Mouse (Mus musculus) limb, embryonic 14.5 days (tissue): ENCODE results near the gene Grap. TPM values are rescaled to one million over a fixed set of nuclear protein-coding genes. Genes with fewer than 3 reads are reported as not detected.
A peak's percentile ranks its signal among the peaks of the same experiment; 100 is the strongest.
"Not testable (repeated sequence)": the region's sequence is repeated elsewhere in the genome, so short reads cannot be mapped to it uniquely, and the experiment has no call there.

Experiments used
- ATAC-seq: fragments of 200-750 bp; cut with Nextera tagmentation; 2 replicates; pipeline ENCODE4 v1.8.0; 2017; ENCODE audit warnings: low read depth, moderate number of reproducible peaks, moderate TSS enrichment; ENCODE audit not compliant: low FRiP score
- DNase-seq: peaks from one replicate; pipeline ENCODE4 v3.0.0-alpha.2; 2015; ENCODE audit warnings: low spot score
- H3K27ac ChIP-seq: fragments of 300-500 bp; sonication (generic); replicated peaks from 2 replicates; pipeline ENCODE4 v1.5.1; 2014; ENCODE audit warnings: low read depth, mild to moderate bottlenecking, low read length, moderate library complexity, mixed read lengths
- H3K27me3 ChIP-seq: fragments of 300-500 bp; sonication (generic); 2 replicates; pipeline ENCODE4 v1.6.1; 2014; ENCODE audit warnings: low read length, mixed read lengths; ENCODE audit not compliant: control insufficient read depth, insufficient read depth
- H3K36me3 ChIP-seq: fragments of 300-500 bp; sonication (generic); 2 replicates; pipeline ENCODE4 v1.6.1; 2014; ENCODE audit warnings: mild to moderate bottlenecking, low read length, moderate library complexity, mixed read lengths; ENCODE audit not compliant: control insufficient read depth, insufficient read depth
- H3K4me1 ChIP-seq: fragments of 300-500 bp; sonication (generic); 2 replicates; pipeline ENCODE4 v1.6.1; 2014; ENCODE audit warnings: antibody characterized with exemption, low read length, mixed read lengths; ENCODE audit not compliant: control insufficient read depth, insufficient read depth
- H3K4me2 ChIP-seq: fragments of 300-500 bp; sonication (generic); replicated peaks from 2 replicates; pipeline ENCODE4 v1.6.1; 2014; ENCODE audit warnings: low read depth, mild to moderate bottlenecking, low read length, moderate library complexity; ENCODE audit not compliant: severe bottlenecking
- H3K4me3 ChIP-seq: fragments of 300-500 bp; sonication (generic); replicated peaks from 2 replicates; pipeline ENCODE4 v1.5.1; 2014; ENCODE audit warnings: low read length
- H3K9ac ChIP-seq: fragments of 300-500 bp; sonication (generic); 2 replicates; pipeline ENCODE4 v1.6.1; 2014; ENCODE audit warnings: mild to moderate bottlenecking, low read depth, low read length, moderate library complexity; ENCODE audit not compliant: severe bottlenecking
- H3K9me3 ChIP-seq: fragments of 300-500 bp; sonication (generic); 2 replicates; pipeline ENCODE4 v1.6.1; 2016; ENCODE audit warnings: low read length; ENCODE audit not compliant: control insufficient read depth
- POLR2A ChIP-seq: fragments of 200-500 bp; IDR thresholded peaks from 2 replicates; pipeline ENCODE4 v1.8.0; 2012; ENCODE audit warnings: inconsistent platforms, mild to moderate bottlenecking, moderate library complexity, borderline replicate concordance; ENCODE audit not compliant: insufficient read depth, insufficient read length; ENCODE audit errors: extremely low read depth
- WGBS: fragments of 180-500 bp; shearing (Covaris S2); extraction: QIAGEN DNeasy Blood & Tissue Kit; methylation state at CpG from one replicate; pipeline ENCODE4 v1.1.7; 2014; 5-methylcytosine and 5-hydroxymethylcytosine counted together
- polyA plus RNA-seq, 2 experiments: library from polyadenylated mRNA; depleted of rRNA in 1 of 2; stranded (reverse) in 1 of 2; unstranded in 1 of 2; fragments of >200 nt; fragmentation: Nextera tagmentation in 1 of 2; extraction: Ambion mirVana in 1 of 2; gene quantifications; 2 replicates each; pipeline versions ENCODE4 v1.2.1 to v1.2.3; 2012 to 2014

Grap gene
- polyA plus RNA-seq, 2 experiments: 4.7 to 5.6 TPM

DNA sequence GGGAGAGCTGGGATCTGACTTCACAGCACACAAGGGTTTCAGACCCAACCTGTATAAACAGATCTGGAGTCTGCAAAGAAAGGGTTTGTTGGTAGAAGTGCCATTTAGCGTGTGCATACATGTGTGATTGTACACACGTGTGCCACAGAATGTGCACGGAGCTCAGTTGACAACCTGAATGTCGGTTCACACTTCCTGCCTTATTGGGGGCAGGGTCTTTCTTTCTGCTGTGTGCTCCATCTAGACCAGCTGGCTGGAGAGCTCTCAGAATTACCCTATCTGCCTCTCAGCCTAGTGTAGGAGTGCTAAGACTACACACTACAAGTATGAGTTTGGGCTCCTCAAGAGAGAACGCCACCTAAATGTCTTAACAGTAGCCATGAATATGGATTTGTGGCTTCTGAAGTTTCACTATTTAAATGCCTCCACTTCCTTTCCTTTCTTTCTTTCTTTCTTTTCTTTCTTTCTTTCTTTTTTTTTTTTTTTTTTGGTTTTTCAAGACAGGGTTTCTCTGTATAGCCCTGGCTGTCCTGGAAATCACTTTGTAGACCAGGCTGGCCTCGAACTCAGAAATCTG is 13.4 kb upstream of the Grap start:
- TF ChIP-seq POLR2A: no peak
- Histone ChIP-seq H3K27me3 (no peaks in the 10 kb centered on the region), H3K9ac (no peak overlapping the region), H3K27ac (no peak overlapping the region), H3K4me2 (no peak overlapping the region), H3K36me3 (no peaks in the 10 kb centered on the region), H3K4me1 (0 out of 2 replicates have a peak, but pooled peaks cover 5% of the 10 kb centered on the region), H3K9me3 (no peaks in the 10 kb centered on the region), H3K4me3 (no peak overlapping the region)
- WGBS: 89% methylated on average over 5 of the region's 6 CpGs
- ATAC-seq: no peak
- DNase-seq: no peak

DNA sequence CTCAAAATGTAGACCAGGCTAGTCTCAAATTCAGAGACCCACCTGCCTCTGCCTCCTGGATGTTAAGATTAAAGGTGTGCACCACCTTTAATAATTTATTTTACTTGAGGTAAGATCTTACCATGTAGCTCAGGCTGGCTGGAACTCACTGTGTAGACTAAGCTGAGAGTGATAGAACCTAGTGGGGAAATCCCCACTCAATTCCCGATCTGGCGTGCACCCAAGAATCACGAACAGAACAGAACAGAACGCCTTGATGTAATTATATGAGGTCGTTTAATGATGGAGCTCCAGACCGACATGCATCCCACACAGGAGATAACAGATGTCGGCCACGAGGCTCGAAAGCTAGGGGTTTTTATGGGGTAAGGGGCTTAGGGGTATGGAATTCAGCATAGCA is 12.5 kb upstream of the Grap start:
- DNase-seq, ATAC-seq, H3K36me3 ChIP-seq, H3K9me3 ChIP-seq, H3K27ac ChIP-seq, H3K9ac ChIP-seq, H3K4me1 ChIP-seq, H3K27me3 ChIP-seq, H3K4me3 ChIP-seq, H3K4me2 ChIP-seq: not testable (repeated sequence)
- 28% methylated on average over 9 of the region's 9 CpGs for WGBS

DNA sequence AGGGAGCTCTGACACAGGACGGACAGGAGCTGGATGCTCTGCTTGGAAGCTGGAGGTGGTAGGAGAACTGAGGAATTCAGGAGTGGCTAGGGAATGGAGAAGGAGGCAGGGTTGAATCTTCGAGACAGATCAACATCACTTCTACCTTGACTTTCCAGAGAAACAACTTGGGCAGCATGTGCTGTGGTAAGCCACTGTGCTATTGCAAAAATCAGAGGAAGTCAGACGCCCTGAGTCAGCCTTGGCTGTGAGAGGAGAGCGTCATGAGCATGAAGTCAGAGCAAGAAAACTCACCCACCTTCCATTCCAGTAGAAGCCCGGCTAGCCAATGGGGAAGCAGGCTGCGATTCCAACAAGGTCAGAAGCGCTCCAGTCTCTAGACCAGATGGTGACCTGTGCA is 11.0 kb upstream of the Grap start:
- no peak overlapping the region for H3K27ac ChIP-seq

DNA sequence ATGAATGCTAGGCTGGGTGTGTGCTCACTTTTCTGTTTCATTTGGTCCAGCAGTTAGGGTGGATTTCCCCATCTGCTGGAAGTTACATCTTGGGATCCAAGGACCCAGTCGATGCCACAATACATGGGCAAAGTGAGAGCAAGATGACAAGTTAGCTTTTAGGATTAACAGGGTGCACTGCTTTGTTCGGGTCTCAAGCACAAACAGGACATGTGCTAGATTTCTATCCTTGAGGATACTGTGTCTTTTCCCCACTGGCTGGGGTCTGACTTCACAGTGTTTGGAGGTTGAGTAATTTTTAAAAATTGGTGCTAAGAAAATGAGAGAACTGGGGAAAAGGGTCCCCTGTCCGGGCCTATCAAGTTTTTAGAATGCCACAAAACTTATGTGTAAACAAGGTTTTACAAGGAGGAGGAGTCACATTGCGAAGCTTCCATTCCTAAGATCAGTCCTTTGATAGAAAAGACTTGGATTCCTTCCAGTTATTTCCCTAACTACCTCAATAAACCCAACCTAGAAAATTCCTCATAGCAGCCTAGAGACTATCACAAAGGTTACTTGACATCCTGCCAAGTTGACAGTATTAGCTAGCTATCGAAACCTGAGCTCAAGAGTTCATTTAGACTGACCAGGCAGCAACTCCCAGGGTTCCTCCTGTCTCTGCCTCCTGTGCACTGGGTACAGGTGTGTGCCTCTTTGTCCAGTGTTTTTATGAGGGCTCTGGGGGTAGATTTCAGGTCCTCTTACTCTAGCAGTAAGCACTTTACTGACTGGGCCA is 9.7 kb upstream of the Grap start:
- Histone ChIP-seq H3K4me3 (no peak overlapping the region), H3K4me1 (0 out of 2 replicates have a peak, but pooled peaks cover 5% of the 10 kb centered on the region), H3K27ac (no peak overlapping the region; the same call in 1 of the 2 replicates), H3K9ac (no peak overlapping the region), H3K9me3 (no peaks in the 10 kb centered on the region), H3K27me3 (no peaks in the 10 kb centered on the region), H3K36me3 (no peaks in the 10 kb centered on the region), H3K4me2 (no peak overlapping the region)
- 55% methylated on average over 5 of the region's 5 CpGs for WGBS
- ATAC-seq: no peak; the same call in 1 of the 2 replicates
- DNase-seq: peak; percentile 45
- no peak for TF ChIP-seq POLR2A

More for the DNA sequence above, 11.0 kb upstream of the Grap start:
- WGBS: 83% methylated on average over 7 of the region's 7 CpGs
- Histone ChIP-seq H3K27me3 (no peaks in the 10 kb centered on the region), H3K9me3 (no peaks in the 10 kb centered on the region), H3K4me2 (no peak overlapping the region), H3K36me3 (no peaks in the 10 kb centered on the region), H3K4me1 (0 out of 2 replicates have a peak, but pooled peaks cover 5% of the 10 kb centered on the region), H3K4me3 (no peak overlapping the region), H3K9ac (no peak overlapping the region)
- DNase-seq (no peak), ATAC-seq (no peak)
- TF ChIP-seq POLR2A: no peak

DNA sequence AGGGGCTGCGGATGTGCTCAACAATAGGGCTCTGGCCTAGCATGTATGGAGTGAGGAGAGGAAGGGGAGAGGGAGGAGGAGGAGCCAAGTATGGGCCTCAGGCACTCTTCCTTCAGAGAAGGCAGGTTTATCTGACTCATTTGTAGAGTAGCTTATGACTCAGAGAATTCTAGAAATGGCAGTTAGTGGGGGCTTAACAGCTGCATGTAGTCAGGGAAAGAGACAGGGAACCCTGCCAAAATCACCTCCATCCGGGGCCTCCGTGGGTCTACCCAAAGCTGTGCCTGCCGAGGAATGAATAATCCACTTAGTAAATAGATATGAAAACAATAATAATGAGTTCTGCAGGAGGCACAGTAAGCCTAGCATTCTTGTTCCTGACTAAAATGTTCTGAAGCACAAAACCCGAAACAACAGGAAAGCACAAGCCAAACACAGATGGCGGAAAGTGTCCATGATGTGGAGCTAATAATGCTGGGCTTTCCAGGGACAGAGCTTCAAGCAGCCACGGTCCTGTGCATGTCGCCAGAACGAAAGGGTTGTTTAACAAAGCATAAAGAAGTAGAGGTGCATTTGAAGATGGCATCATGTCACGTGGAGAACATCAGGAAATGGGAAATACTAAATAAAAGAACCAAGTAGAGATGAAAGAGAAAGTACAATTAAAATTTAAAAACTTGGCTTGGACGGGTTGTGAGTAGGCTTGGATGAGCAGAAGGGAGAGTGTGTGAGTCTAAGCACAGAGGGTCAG is 8.3 kb upstream of the Grap start:
- 0 out of 2 replicates have a peak, but pooled peaks cover 5% of the 10 kb centered on the region for H3K4me1 ChIP-seq
- H3K36me3 ChIP-seq: no peaks in the 10 kb centered on the region
- no peak overlapping the region for H3K4me3 ChIP-seq
- no peak overlapping the region for H3K4me2 ChIP-seq
- no peak for TF ChIP-seq POLR2A
- no peak overlapping the region for H3K9ac ChIP-seq
- DNase-seq (peak; percentile 76), ATAC-seq (no peak)
- no peak overlapping the region for H3K27ac ChIP-seq
- H3K9me3 ChIP-seq: no peaks in the 10 kb centered on the region
- WGBS: 53% methylated on average over 11 of the region's 11 CpGs
- no peaks in the 10 kb centered on the region for H3K27me3 ChIP-seq
